Mouse (Mus musculus): Measurements from ENCODE around the gene Tbl1x. TPM values are rescaled to one million over a fixed set of nuclear protein-coding genes. Genes with fewer than 3 reads are reported as not detected.

Gene Tbl1x
- polyA plus RNA-seq (2015; fragmentation: Nextera tagmentation; extraction: Ambion mirVana): 20.1 and 23.4 TPM in 2 replicates

GRCm38 (mm10) chrX:77510371-77511300, at the start of gene Tbl1x:
TSS of gene Tbl1x (plus strand) at chrX:77511013.

